Mouse (Mus musculus) left cerebral cortex, adult 11 months (tissue): ENCODE results near the gene Chd2.
A peak's percentile ranks its signal among the peaks of the same experiment; 100 is the strongest.

Source experiments
- DNase-seq: peaks from one replicate; pipeline ENCODE4 v3.0.0; 2022; ENCODE audit warnings: low spot score

The Chd2 gene

GRCm38 (mm10) chr7:73561492-73562055 lies 19.9 kb upstream of the Chd2 start:
- DNase-seq: no peak

GRCm38 (mm10) chr7:73560811-73561210 lies 19.2 kb upstream of the Chd2 start:
- DNase-seq: no peak

- no peak for DNase-seq
Observed at GRCm38 (mm10) chr7:73559853-73560190, 18.2 kb upstream of the Chd2 start.

GRCm38 (mm10) chr7:73559170-73559852 lies 17.7 kb upstream of the Chd2 start:
- no peak for DNase-seq

- DNase-seq: peak; percentile 100
Observed at GRCm38 (mm10) chr7:73558293-73559169, 16.9 kb upstream of the Chd2 start.

GRCm38 (mm10) chr7:73557671-73558265 lies 16.1 kb upstream of the Chd2 start:
- DNase-seq: no peak

- no peak for DNase-seq
Observed at GRCm38 (mm10) chr7:73556688-73557667, 15.3 kb upstream of the Chd2 start.

- DNase-seq: no peak
Observed at GRCm38 (mm10) chr7:73555918-73556580, 14.4 kb upstream of the Chd2 start.

GRCm38 (mm10) chr7:73554849-73555248 lies 13.2 kb upstream of the Chd2 start:
- DNase-seq: no peak

GRCm38 (mm10) chr7:73553160-73553559 lies 11.5 kb upstream of the Chd2 start:
- DNase-seq: no peak

- DNase-seq: no peak
Observed at GRCm38 (mm10) chr7:73552054-73552750, 10.6 kb upstream of the Chd2 start.

GRCm38 (mm10) chr7:73551370-73551769 lies 9.7 kb upstream of the Chd2 start:
- DNase-seq: no peak

GRCm38 (mm10) chr7:73548051-73548450 lies 6.4 kb upstream of the Chd2 start:
- no peak for DNase-seq

GRCm38 (mm10) chr7:73546561-73547510 lies 5.2 kb upstream of the Chd2 start:
- DNase-seq: no peak

GRCm38 (mm10) chr7:73545004-73545403 lies 3.4 kb upstream of the Chd2 start:
- no peak for DNase-seq

- DNase-seq: no peak
Observed at GRCm38 (mm10) chr7:73542131-73542853, 662 bp upstream of the Chd2 start.

- no peak for DNase-seq
Observed at GRCm38 (mm10) chr7:73541079-73541390, 595 bp downstream of the Chd2 start.

- DNase-seq: no peak
Observed at GRCm38 (mm10) chr7:73540202-73541078, 1.2 kb downstream of the Chd2 start.
